Mouse (Mus musculus) macrophage (primary cell): ENCODE measurements around the gene Apaf1. TPM values are rescaled to one million over a fixed set of nuclear protein-coding genes. Genes with fewer than 3 reads are reported as not detected.

Experiments
- H3K27ac ChIP-seq: fragments of 350-480 bp; formaldehyde crosslinking; 2 replicates; pipeline ENCODE4 v1.9.0; 2021
- H3K36me3 ChIP-seq: fragments of 350-480 bp; formaldehyde crosslinking; 2 replicates; pipeline ENCODE4 v1.9.0; 2021; ENCODE audit errors: inconsistent target
- H3K4me3 ChIP-seq: fragments of 350-480 bp; formaldehyde crosslinking; 2 replicates; pipeline ENCODE4 v1.9.0; 2021; ENCODE audit errors: inconsistent target
- H3K79me2 ChIP-seq: fragments of 350-480 bp; formaldehyde crosslinking; 2 replicates; pipeline ENCODE4 v1.9.0; 2021; ENCODE audit errors: inconsistent target
- WGBS: methylation state at CpG from one replicate; pipeline ENCODE4 v1.1.7; 2026; ENCODE audit warnings: inconsistent platforms; ENCODE audit not compliant: missing documents; 5-methylcytosine and 5-hydroxymethylcytosine counted together
- polyA plus RNA-seq: library from polyadenylated mRNA; stranded (reverse); fragments of 250-400 nt; gene quantifications from 3 replicates; pipeline ENCODE4 v1.2.4, GENCODE M21; 2018; ENCODE audit warnings: inconsistent platforms

The Apaf1 gene
- polyA plus RNA-seq, 1 experiment from 2014 or later: 13.1 TPM

GRCm38 (mm10) chr10:90942001-90942700, 140.4 kb downstream of the Apaf1 start:
- WGBS: 91% methylated on average over 14 of the region's 14 CpGs
- H3K4me3 ChIP-seq: no peak overlapping the region
- H3K79me2 ChIP-seq: no peaks in the 10 kb centered on the region
- H3K36me3 ChIP-seq: no peaks in the 10 kb centered on the region
- no peak overlapping the region for H3K27ac ChIP-seq

- Histone ChIP-seq H3K79me2 (no peaks in the 10 kb centered on the region), H3K27ac (no peak overlapping the region), H3K36me3 (no peaks in the 10 kb centered on the region), H3K4me3 (no peak overlapping the region)
- 89% methylated on average over 15 of the region's 15 CpGs for WGBS
Measured at GRCm38 (mm10) chr10:90940521-90941520, 141.7 kb downstream of the Apaf1 start.

Other genes with a start within 250 kb of the Apaf1 start
- gene Ikbip, start 170 bp upstream of the Apaf1 start, polyA plus RNA-seq: 12.9 to 17.5 TPM (median 14.3 TPM) in 3 replicates
- 239 to 473 TPM (median 381 TPM) in 3 replicates for gene Slc25a3, start 41.3 kb upstream of the Apaf1 start, polyA plus RNA-seq
- gene Tmpo, start 98.5 kb upstream of the Apaf1 start, polyA plus RNA-seq: 30.4 to 57.8 TPM (median 34.2 TPM) in 3 replicates